Mouse (Mus musculus): ENCODE data around the gene Cnnm1. TPM values are rescaled to one million over a fixed set of nuclear protein-coding genes. Genes with fewer than 3 reads are reported as not detected.

The Cnnm1 gene
- polyA plus RNA-seq, 1 experiment from 2014 or later, result 5.5 TPM

- Histone ChIP-seq H3K27ac (ENCODE audit: low read depth, low read length) (peak overlapping the region; percentile 57; the same call in 1 of the 2 replicates), H3K4me2 (replicated peaks; ENCODE audit: low read depth) (no peak overlapping the region; the same call in 1 of the 2 replicates), H3K27me3 (replicated peaks; ENCODE audit: control insufficient read depth, insufficient read depth, low read length) (no peaks in the 10 kb centered on the region), H3K9ac (ENCODE audit: low read depth, low read length) (no peak overlapping the region), H3K4me1 (replicated peaks; ENCODE audit: control insufficient read depth, insufficient read depth, low read length) (no peaks in the 10 kb centered on the region), H3K4me3 (ENCODE audit: low read depth, low read length) (no peak overlapping the region), H3K9me3 (ENCODE audit: control insufficient read depth) (no peaks in the 10 kb centered on the region), H3K36me3 (ENCODE audit: control insufficient read depth, insufficient read depth) (no peaks in the 10 kb centered on the region)
- peak; percentile 99 for ATAC-seq
- WGBS, result 60% methylated on average over 7 of the region's 7 CpGs
- no peak for TF ChIP-seq CTCF (IDR thresholded peaks at IDR 0.05; ENCODE audit: low read depth)
These were observed 23.5 kb downstream of the Cnnm1 start for GRCm38 (mm10) chr19:43463546-43464293.

- ATAC-seq, result peak; percentile 81
- H3K4me1 ChIP-seq (replicated peaks; ENCODE audit: control insufficient read depth, insufficient read depth, low read length), result no peaks in the 10 kb centered on the region
- no peak overlapping the region for H3K4me3 ChIP-seq (ENCODE audit: low read depth, low read length)
- no peak overlapping the region for H3K9ac ChIP-seq (ENCODE audit: low read depth, low read length)
- no peak for TF ChIP-seq CTCF (IDR thresholded peaks at IDR 0.05; ENCODE audit: low read depth)
- no peak overlapping the region for H3K4me2 ChIP-seq (replicated peaks; ENCODE audit: low read depth)
- H3K27me3 ChIP-seq (replicated peaks; ENCODE audit: control insufficient read depth, insufficient read depth, low read length), result no peaks in the 10 kb centered on the region
- H3K27ac ChIP-seq (ENCODE audit: low read depth, low read length), result no peak overlapping the region
- WGBS, result 54% methylated on average over 3 of the region's 3 CpGs
- no peaks in the 10 kb centered on the region for H3K9me3 ChIP-seq (ENCODE audit: control insufficient read depth)
- H3K36me3 ChIP-seq (ENCODE audit: control insufficient read depth, insufficient read depth), result no peaks in the 10 kb centered on the region
These were observed 24.1 kb downstream of the Cnnm1 start for GRCm38 (mm10) chr19:43464294-43464687.

GRCm38 (mm10) chr19:43465076-43465475 lies 24.8 kb downstream of the Cnnm1 start:
- H3K27me3 ChIP-seq (replicated peaks; ENCODE audit: control insufficient read depth, insufficient read depth, low read length), result no peaks in the 10 kb centered on the region
- no peaks in the 10 kb centered on the region for H3K9me3 ChIP-seq (ENCODE audit: control insufficient read depth)
- no peaks in the 10 kb centered on the region for H3K4me1 ChIP-seq (replicated peaks; ENCODE audit: control insufficient read depth, insufficient read depth, low read length)
- no peak overlapping the region for H3K27ac ChIP-seq (ENCODE audit: low read depth, low read length)
- no peak overlapping the region for H3K9ac ChIP-seq (ENCODE audit: low read depth, low read length)
- no peak for ATAC-seq
- no peak overlapping the region for H3K4me2 ChIP-seq (replicated peaks; ENCODE audit: low read depth)
- 95% methylated on average over 11 of the region's 11 CpGs for WGBS
- no peak for TF ChIP-seq CTCF (IDR thresholded peaks at IDR 0.05; ENCODE audit: low read depth)
- H3K4me3 ChIP-seq (ENCODE audit: low read depth, low read length), result no peak overlapping the region
- H3K36me3 ChIP-seq (ENCODE audit: control insufficient read depth, insufficient read depth), result no peaks in the 10 kb centered on the region

- no peak for TF ChIP-seq CTCF (IDR thresholded peaks at IDR 0.05; ENCODE audit: low read depth)
- H3K27me3 ChIP-seq (replicated peaks; ENCODE audit: control insufficient read depth, insufficient read depth, low read length), result no peaks in the 10 kb centered on the region
- H3K4me2 ChIP-seq (replicated peaks; ENCODE audit: low read depth), result no peak overlapping the region
- H3K36me3 ChIP-seq (ENCODE audit: control insufficient read depth, insufficient read depth), result no peaks in the 10 kb centered on the region
- no peak overlapping the region for H3K4me3 ChIP-seq (ENCODE audit: low read depth, low read length)
- WGBS, result 91% methylated on average over 14 of the region's 14 CpGs
- H3K9ac ChIP-seq (ENCODE audit: low read depth, low read length), result no peak overlapping the region
- no peak for ATAC-seq
- H3K9me3 ChIP-seq (ENCODE audit: control insufficient read depth), result no peaks in the 10 kb centered on the region
- H3K4me1 ChIP-seq (replicated peaks; ENCODE audit: control insufficient read depth, insufficient read depth, low read length), result no peaks in the 10 kb centered on the region
- H3K27ac ChIP-seq (ENCODE audit: low read depth, low read length), result no peak overlapping the region
These were observed 25.5 kb downstream of the Cnnm1 start for GRCm38 (mm10) chr19:43465601-43466255.

- H3K27ac ChIP-seq (ENCODE audit: low read depth, low read length), result no peak overlapping the region
- no peak for ATAC-seq
- no peaks in the 10 kb centered on the region for H3K27me3 ChIP-seq (replicated peaks; ENCODE audit: control insufficient read depth, insufficient read depth, low read length)
- no peaks in the 10 kb centered on the region for H3K9me3 ChIP-seq (ENCODE audit: control insufficient read depth)
- no peak overlapping the region for H3K4me3 ChIP-seq (ENCODE audit: low read depth, low read length)
- 86% methylated on average over 12 of the region's 12 CpGs for WGBS
- no peaks in the 10 kb centered on the region for H3K4me1 ChIP-seq (replicated peaks; ENCODE audit: control insufficient read depth, insufficient read depth, low read length)
- no peak overlapping the region for H3K9ac ChIP-seq (ENCODE audit: low read depth, low read length)
- no peak overlapping the region for H3K4me2 ChIP-seq (replicated peaks; ENCODE audit: low read depth)
- TF ChIP-seq CTCF (IDR thresholded peaks at IDR 0.05; ENCODE audit: low read depth), result no peak
- H3K36me3 ChIP-seq (ENCODE audit: control insufficient read depth, insufficient read depth), result no peaks in the 10 kb centered on the region
These were observed 27.9 kb downstream of the Cnnm1 start for GRCm38 (mm10) chr19:43467927-43468685.

GRCm38 (mm10) chr19:43469333-43469732 lies 29.1 kb downstream of the Cnnm1 start:
- H3K4me1 ChIP-seq (replicated peaks; ENCODE audit: control insufficient read depth, insufficient read depth, low read length), result no peaks in the 10 kb centered on the region
- WGBS, result 68% methylated on average over 7 of the region's 7 CpGs
- no peak overlapping the region for H3K27ac ChIP-seq (ENCODE audit: low read depth, low read length)
- H3K4me3 ChIP-seq (ENCODE audit: low read depth, low read length), result no peak overlapping the region
- ATAC-seq, result no peak
- no peak overlapping the region for H3K4me2 ChIP-seq (replicated peaks; ENCODE audit: low read depth)
- no peaks in the 10 kb centered on the region for H3K27me3 ChIP-seq (replicated peaks; ENCODE audit: control insufficient read depth, insufficient read depth, low read length)
- no peaks in the 10 kb centered on the region for H3K9me3 ChIP-seq (ENCODE audit: control insufficient read depth)
- no peak overlapping the region for H3K9ac ChIP-seq (ENCODE audit: low read depth, low read length)
- H3K36me3 ChIP-seq (ENCODE audit: control insufficient read depth, insufficient read depth), result no peaks in the 10 kb centered on the region
- TF ChIP-seq CTCF (IDR thresholded peaks at IDR 0.05; ENCODE audit: low read depth), result no peak

All from intestine, postnatal 0 days (tissue).